Mouse (Mus musculus): Measurements from ENCODE around the gene Amz2.

- TF ChIP-seq POLR2A (IDR thresholded peaks at IDR 0.05; ENCODE audit: low read depth, low read length), result no peak
- no peak for TF ChIP-seq CTCF (conservative IDR thresholded peaks at IDR 0.05; ENCODE audit: insufficient read depth, insufficient read length, low read depth, low read length)
Measured at GRCm38 (mm10) chr11:109497990-109498389, 72.2 kb downstream of the Amz2 start.

Measured in kidney, adult 2 months (tissue).